ENCODE assay signal across 10 mouse cellular contexts in the genomic region with DNA sequence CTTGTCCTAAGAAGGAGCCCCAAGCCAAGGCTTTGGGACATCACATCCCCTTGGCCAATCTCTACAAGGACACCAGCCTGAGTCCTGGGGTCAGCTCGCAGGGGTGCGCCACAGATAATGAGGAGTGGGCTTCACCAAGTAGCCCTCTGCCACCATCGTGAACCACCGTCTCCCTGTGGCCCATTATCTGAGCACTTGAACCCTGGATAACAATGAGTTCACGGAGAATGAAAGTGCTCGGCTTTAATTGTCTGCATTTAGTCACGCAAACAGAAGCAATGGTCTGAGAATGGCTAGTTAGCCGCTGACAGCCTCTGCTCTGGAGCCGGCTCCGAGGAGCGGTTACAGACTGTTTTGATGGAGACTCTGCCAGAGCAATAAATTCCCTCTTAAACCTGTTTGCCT.
DNase-seq lines count a peak whose midpoint lies in the region; ATAC-seq lines count a peak whose summit lies in the region.
"Had no signal": no experiment of that assay in that cellular context is flagged by ENCODE, and none has a peak within 500 bp of the region (broad histone marks: within the 10 kb centered on the region; RNA-seq: fewer than 3 reads in every experiment).

No protein-coding gene starts in this region.

- peaks cover 3 to 9% of the 10 kb centered on the region in 2 experiments; a peak in 3 of 4 replicates for H3K4me1 ChIP-seq in heart, embryonic 14.5 days (ENCODE audit: control insufficient read depth in 2 of 2, insufficient read depth in 2 of 2, low read length in 2 of 2)
- peaks cover 54% of the 10 kb centered on the region for H3K4me1 ChIP-seq in forebrain, embryonic 12.5 days
- H3K4me1 ChIP-seq in limb, embryonic 15.5 days, result peaks cover 24% of the 10 kb centered on the region
- peaks cover 3% of the 10 kb centered on the region; the same call in 1 of the 2 replicates for H3K4me1 ChIP-seq in kidney, embryonic 15.5 days

- H3K9me3 ChIP-seq in heart, embryonic 14.5 days (ENCODE audit: control insufficient read depth, low read length), result no peaks in the 10 kb centered on the region
- H3K9me3 ChIP-seq in forebrain, embryonic 12.5 days, result no peaks in the 10 kb centered on the region
- no peaks in the 10 kb centered on the region for H3K9me3 ChIP-seq in limb, embryonic 15.5 days
- no peaks in the 10 kb centered on the region for H3K9me3 ChIP-seq in kidney, embryonic 15.5 days (replicated peaks)

- ATAC-seq in heart, embryonic 14.5 days (ENCODE audit: insufficient number of reproducible peaks, insufficient read depth, low FRiP score, low read depth), result no peak
- peak; percentile 49 for ATAC-seq in forebrain, embryonic 12.5 days (ENCODE audit: low FRiP score)
- no peak for ATAC-seq in limb, embryonic 15.5 days (ENCODE audit: insufficient number of reproducible peaks, low FRiP score, low TSS enrichment, low read depth)
- ATAC-seq in kidney, embryonic 15.5 days (replicated peaks; ENCODE audit: low FRiP score), result no peak

- DNase-seq in heart, adult 9 months (ENCODE audit: low spot score in 2 of 2), result no peak
- DNase-seq in retina, embryonic 14.5 days (ENCODE audit: low spot score), result peak; percentile 81
- no peak for DNase-seq in layer of hippocampus, postnatal 36 days
- DNase-seq in thymus, postnatal 14 days, result no peak
- DNase-seq: heart, postnatal 36 days had no signal

- H3K27ac ChIP-seq in heart, embryonic 14.5 days (replicated peaks in 1 of 2; ENCODE audit: control insufficient read depth in 1 of 2, insufficient read depth in 1 of 2, low read depth in 2 of 2, low read length in 2 of 2), result no peak overlapping the region
- H3K27ac ChIP-seq in forebrain, embryonic 12.5 days, result peak overlapping the region; percentile 93
- no peak overlapping the region for H3K27ac ChIP-seq in limb, embryonic 15.5 days
- H3K27ac ChIP-seq in kidney, embryonic 15.5 days, result no peak overlapping the region
- H3K27ac ChIP-seq: liver, embryonic 14.5 days had no signal

- H3K4me3 ChIP-seq in heart, embryonic 14.5 days (ENCODE audit: control insufficient read depth in 1 of 2, insufficient read depth in 1 of 2, low read depth in 1 of 2, low read length in 2 of 2), result no peak overlapping the region
- H3K4me3 ChIP-seq in forebrain, embryonic 12.5 days (replicated peaks), result 0 out of 2 replicates have a peak overlapping the region, but pooled peaks have one; percentile 13
- no peak overlapping the region for H3K4me3 ChIP-seq in limb, embryonic 15.5 days
- no peak overlapping the region for H3K4me3 ChIP-seq in kidney, embryonic 15.5 days (replicated peaks)

- peak overlapping the region; percentile 11; the same call in 1 of the 2 replicates for H3K4me2 ChIP-seq in heart, embryonic 14.5 days (ENCODE audit: low read length)
- H3K4me2 ChIP-seq in forebrain, embryonic 12.5 days, result peak overlapping the region; percentile 45
- H3K4me2 ChIP-seq in limb, embryonic 15.5 days, result 0 out of 2 replicates have a peak overlapping the region, but pooled peaks have one; percentile 10
- no peak overlapping the region for H3K4me2 ChIP-seq in kidney, embryonic 15.5 days

- no peak overlapping the region for H3K9ac ChIP-seq in heart, embryonic 14.5 days (ENCODE audit: low read length)
- H3K9ac ChIP-seq in forebrain, embryonic 12.5 days, result no peak overlapping the region; the same call in 1 of the 2 replicates
- no peak overlapping the region for H3K9ac ChIP-seq in limb, embryonic 15.5 days
- H3K9ac ChIP-seq in kidney, embryonic 15.5 days, result no peak overlapping the region
- H3K9ac ChIP-seq: liver, embryonic 14.5 days had no signal

- H3K36me3 ChIP-seq in heart, embryonic 14.5 days (ENCODE audit: control insufficient read depth, insufficient read depth, low read length), result no peaks in the 10 kb centered on the region
- 0 out of 2 replicates have a peak, but pooled peaks cover under 1% of the 10 kb centered on the region for H3K36me3 ChIP-seq in forebrain, embryonic 12.5 days (replicated peaks)
- H3K36me3 ChIP-seq in limb, embryonic 15.5 days, result no peaks in the 10 kb centered on the region
- no peaks in the 10 kb centered on the region for H3K36me3 ChIP-seq in kidney, embryonic 15.5 days

- no peaks in the 10 kb centered on the region for H3K27me3 ChIP-seq in heart, embryonic 14.5 days (ENCODE audit: control insufficient read depth, insufficient read depth, low read length)
- no peaks in the 10 kb centered on the region for H3K27me3 ChIP-seq in forebrain, embryonic 12.5 days
- H3K27me3 ChIP-seq in limb, embryonic 15.5 days, result no peaks in the 10 kb centered on the region
- no peaks in the 10 kb centered on the region for H3K27me3 ChIP-seq in kidney, embryonic 15.5 days

- WGBS in heart, embryonic 14.5 days, result 40% methylated on average over 11 of the region's 11 CpGs
- WGBS in forebrain, embryonic 12.5 days, result 15% methylated on average over 11 of the region's 11 CpGs
- 30% methylated on average over 11 of the region's 11 CpGs for WGBS in limb, embryonic 15.5 days
- 34% methylated on average over 11 of the region's 11 CpGs for WGBS in kidney, embryonic 15.5 days
